Mouse (Mus musculus) intestine, embryonic 15.5 days (tissue): ENCODE results near the gene Gjb2. TPM values are rescaled to one million over a fixed set of nuclear protein-coding genes. Genes with fewer than 3 reads are reported as not detected.
"Not testable (repeated sequence)": the region's sequence is repeated elsewhere in the genome, so short reads cannot be mapped to it uniquely, and the experiment has no call there.

Source experiments
- ATAC-seq: fragments of 200-750 bp; cut with Nextera tagmentation; 2 replicates; pipeline ENCODE4 v1.8.0; 2017; ENCODE audit warnings: moderate TSS enrichment, moderate library complexity
- H3K27ac ChIP-seq: fragments of 300-500 bp; sonication (generic); 2 replicates; pipeline ENCODE4 v1.5.1; 2015; ENCODE audit warnings: mild to moderate bottlenecking, inconsistent platforms
- H3K27me3 ChIP-seq: fragments of 300-500 bp; sonication (generic); replicated peaks from 2 replicates; pipeline ENCODE4 v1.6.1; 2015; ENCODE audit warnings: inconsistent platforms
- H3K36me3 ChIP-seq: fragments of 300-500 bp; sonication (generic); 2 replicates; pipeline ENCODE4 v1.6.1; 2015; ENCODE audit warnings: inconsistent platforms
- H3K4me1 ChIP-seq: fragments of 300-500 bp; sonication (generic); replicated peaks from 2 replicates; pipeline ENCODE4 v1.6.1; 2015; ENCODE audit warnings: inconsistent platforms
- H3K4me2 ChIP-seq: fragments of 300-500 bp; sonication (generic); replicated peaks from 2 replicates; pipeline ENCODE4 v1.6.1; 2015; ENCODE audit warnings: mild to moderate bottlenecking, inconsistent platforms
- H3K4me3 ChIP-seq: fragments of 300-500 bp; sonication (generic); replicated peaks from 2 replicates; pipeline ENCODE4 v1.5.1; 2015; ENCODE audit warnings: inconsistent platforms
- H3K9ac ChIP-seq: fragments of 300-500 bp; sonication (generic); 2 replicates; pipeline ENCODE4 v1.6.1; 2015; ENCODE audit warnings: inconsistent platforms
- H3K9me3 ChIP-seq: fragments of 300-500 bp; sonication (generic); 2 replicates; pipeline ENCODE4 v1.6.1; 2016; ENCODE audit warnings: inconsistent platforms
- WGBS: fragments of 180-500 bp; shearing (Covaris S2); methylation state at CpG from one replicate; pipeline ENCODE4 v1.1.7; 2015; 5-methylcytosine and 5-hydroxymethylcytosine counted together
- polyA plus RNA-seq: library from polyadenylated mRNA; unstranded; fragments of >200 nt; fragmentation: Nextera tagmentation; extraction: Ambion mirVana; gene quantifications from 2 replicates; pipeline ENCODE4 v1.2.1, GENCODE M21; 2015

Gjb2 gene
- polyA plus RNA-seq, 1 experiment from 2014 or later = 5.6 TPM

DNA sequence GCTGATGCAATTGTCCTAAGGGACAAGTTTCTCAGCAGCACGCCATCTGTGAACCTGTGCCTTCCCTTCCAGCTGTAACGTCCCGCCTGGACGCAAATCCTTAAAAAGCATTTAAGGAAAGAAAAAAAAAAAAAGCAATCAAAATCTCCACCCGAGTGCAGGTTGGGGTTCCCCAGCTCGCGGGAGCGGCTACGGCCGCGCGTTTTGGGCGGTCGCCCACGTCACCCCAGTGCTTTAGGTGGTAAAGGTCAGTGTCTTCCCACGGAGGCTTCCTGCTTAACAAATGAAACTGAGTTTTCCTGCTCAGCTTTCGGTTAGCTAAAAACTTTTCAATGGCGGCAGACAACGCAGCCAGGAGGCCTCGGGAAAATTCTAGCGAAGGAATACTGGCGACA, 794 bp downstream of the Gjb2 start:
- H3K9ac ChIP-seq = peak overlapping the region; percentile 55
- peak overlapping the region; percentile 61 for H3K4me3 ChIP-seq
- peaks cover 7% of the 10 kb centered on the region for H3K4me1 ChIP-seq
- ATAC-seq = no peak; the same call in 1 of the 2 replicates
- 6% methylated on average over 22 of the region's 22 CpGs for WGBS
- H3K27ac ChIP-seq = no peak overlapping the region
- H3K27me3 ChIP-seq = peaks cover 45% of the 10 kb centered on the region
- H3K9me3 ChIP-seq = no peaks in the 10 kb centered on the region
- no peaks in the 10 kb centered on the region for H3K36me3 ChIP-seq
- peak overlapping the region; percentile 99 for H3K4me2 ChIP-seq

DNA sequence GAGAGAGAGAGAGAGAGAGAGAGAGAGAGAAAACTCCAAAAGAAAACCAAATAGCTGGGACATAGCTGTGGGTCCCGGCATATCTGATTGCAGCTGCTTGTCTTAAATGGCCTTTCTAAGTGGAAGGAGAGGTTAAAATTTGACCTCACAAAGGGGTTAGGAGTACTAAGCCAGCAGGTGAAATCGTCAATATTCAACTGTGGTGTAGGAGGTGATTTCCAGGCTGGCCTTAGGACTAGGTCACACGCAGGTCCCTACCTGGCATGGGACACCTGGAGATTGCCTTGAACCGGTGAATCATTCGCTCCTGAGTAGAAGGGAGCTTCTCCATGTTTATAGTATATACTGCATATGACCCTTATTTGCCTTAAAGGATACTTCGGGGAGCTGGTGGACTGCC, 1.4 kb downstream of the Gjb2 start:
- Histone ChIP-seq H3K27ac (no peak overlapping the region), H3K27me3 (peaks cover 45% of the 10 kb centered on the region), H3K4me2 (peak overlapping the region; percentile 99; the same call in 1 of the 2 replicates), H3K4me1 (peaks cover 7% of the 10 kb centered on the region), H3K9me3 (no peaks in the 10 kb centered on the region), H3K9ac (no peak overlapping the region), H3K36me3 (no peaks in the 10 kb centered on the region), H3K4me3 (peak overlapping the region; percentile 61; the same call in 1 of the 2 replicates)
- 66% methylated on average over 6 of the region's 6 CpGs for WGBS
- no peak for ATAC-seq

DNA sequence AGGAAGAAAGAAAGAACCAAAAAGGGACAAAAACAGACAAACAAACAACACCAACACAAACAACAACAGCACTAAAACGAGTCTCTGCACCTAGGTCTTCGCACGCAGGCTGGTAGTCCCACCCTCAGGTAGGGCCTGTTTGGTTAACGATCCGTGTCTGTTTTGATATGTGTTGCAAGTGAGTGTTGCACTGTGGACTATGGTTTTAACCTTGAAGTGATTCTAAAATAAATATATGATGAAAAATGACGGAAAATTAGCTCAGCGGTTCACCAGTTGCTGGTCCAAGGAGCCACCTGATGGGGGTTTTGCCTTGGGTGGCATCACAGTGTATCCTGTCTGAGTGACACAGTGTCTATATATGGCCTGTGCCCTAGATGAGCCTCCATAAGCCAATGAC, 2.9 kb downstream of the Gjb2 start:
- H3K27me3 ChIP-seq = peaks cover 40% of the 10 kb centered on the region
- no peak overlapping the region for H3K4me2 ChIP-seq
- no peaks in the 10 kb centered on the region for H3K9me3 ChIP-seq
- 70% methylated on average over 7 of the region's 7 CpGs for WGBS
- no peaks in the 10 kb centered on the region for H3K36me3 ChIP-seq
- ATAC-seq = no peak
- H3K4me3 ChIP-seq = no peak overlapping the region
- no peak overlapping the region for H3K9ac ChIP-seq
- H3K4me1 ChIP-seq = peaks cover 7% of the 10 kb centered on the region
- H3K27ac ChIP-seq = no peak overlapping the region

DNA sequence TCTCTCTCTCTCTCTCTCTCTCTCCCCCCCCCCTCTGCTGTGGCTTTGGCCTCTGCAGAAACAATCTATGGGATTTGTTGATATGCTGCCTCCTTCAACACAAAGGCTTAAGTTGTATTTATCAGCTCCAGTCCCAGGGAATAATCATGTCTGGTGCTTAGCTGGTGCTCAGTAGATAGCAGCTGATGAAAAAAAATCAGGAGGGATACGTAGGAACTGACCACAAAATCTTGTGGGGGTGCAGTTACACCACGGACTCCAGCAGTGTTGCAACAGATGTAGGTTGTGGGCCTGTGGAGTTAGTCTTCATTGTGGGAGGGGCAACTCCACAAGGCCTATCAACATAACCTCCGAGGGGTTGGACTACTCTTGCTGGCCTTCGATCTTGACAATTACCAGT, 8.6 kb downstream of the Gjb2 start:
- no peaks in the 10 kb centered on the region for H3K27me3 ChIP-seq
- H3K4me1 ChIP-seq = no peaks in the 10 kb centered on the region
- no peak overlapping the region for H3K27ac ChIP-seq
- H3K9ac ChIP-seq = no peak overlapping the region
- H3K9me3 ChIP-seq = no peaks in the 10 kb centered on the region
- 58% methylated on average over 4 of the region's 4 CpGs for WGBS
- no peak overlapping the region for H3K4me2 ChIP-seq
- no peak for ATAC-seq
- H3K36me3 ChIP-seq = no peaks in the 10 kb centered on the region
- no peak overlapping the region for H3K4me3 ChIP-seq

DNA sequence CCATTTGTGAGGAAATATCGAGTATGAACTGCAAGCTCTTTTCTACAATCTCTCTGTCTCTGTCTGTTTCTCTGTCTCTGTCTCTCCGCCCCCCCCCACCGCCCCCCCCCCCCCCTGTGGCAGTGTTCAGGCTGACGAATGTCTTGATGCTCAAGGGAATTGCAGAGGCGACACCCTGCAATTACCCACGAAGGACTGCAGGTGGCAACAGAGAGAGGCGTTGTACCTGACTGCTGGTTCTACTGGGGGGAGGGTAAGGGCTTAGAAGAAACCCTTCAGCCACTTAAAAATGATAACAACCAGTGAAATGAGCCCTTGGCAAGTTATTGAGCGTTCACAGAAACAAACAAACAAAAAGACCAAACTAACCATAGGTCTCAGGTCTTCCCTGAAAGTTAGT, 11.5 kb downstream of the Gjb2 start:
- Histone ChIP-seq H3K9me3 (no peaks in the 10 kb centered on the region), H3K4me3 (no peak overlapping the region), H3K27ac (no peak overlapping the region), H3K27me3 (no peaks in the 10 kb centered on the region), H3K4me1 (no peaks in the 10 kb centered on the region), H3K4me2 (no peak overlapping the region), H3K36me3 (no peaks in the 10 kb centered on the region), H3K9ac (no peak overlapping the region)
- WGBS = 5% methylated on average over 7 of the region's 8 CpGs
- ATAC-seq = no peak

DNA sequence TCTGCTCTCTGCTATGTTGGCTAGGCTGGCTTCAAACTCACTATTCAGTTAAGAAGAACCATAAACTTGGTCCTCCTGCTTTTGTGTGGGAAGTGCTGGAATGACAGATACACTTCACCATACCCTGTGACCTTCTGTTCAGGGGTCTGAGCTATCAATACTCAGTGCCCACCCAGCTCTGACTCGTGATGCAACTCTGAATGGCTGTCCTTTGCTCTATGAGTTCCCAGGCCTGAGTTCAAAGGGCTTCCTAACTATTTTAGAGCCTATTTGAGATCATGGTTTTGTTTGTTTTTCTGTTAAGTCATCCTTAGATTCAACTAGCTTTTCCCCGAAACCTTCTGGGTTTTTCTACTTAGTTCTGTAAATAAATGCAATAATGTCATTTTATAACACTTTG, 14.5 kb downstream of the Gjb2 start:
- 44% methylated on average over 2 of the region's 2 CpGs for WGBS
- Histone ChIP-seq H3K9ac (no peak overlapping the region), H3K36me3 (no peaks in the 10 kb centered on the region), H3K4me3 (no peak overlapping the region), H3K4me1 (no peaks in the 10 kb centered on the region), H3K9me3 (no peaks in the 10 kb centered on the region), H3K27me3 (no peaks in the 10 kb centered on the region), H3K27ac (0 out of 2 replicates have a peak overlapping the region, but pooled peaks have one; percentile 19), H3K4me2 (no peak overlapping the region)
- ATAC-seq = no peak

DNA sequence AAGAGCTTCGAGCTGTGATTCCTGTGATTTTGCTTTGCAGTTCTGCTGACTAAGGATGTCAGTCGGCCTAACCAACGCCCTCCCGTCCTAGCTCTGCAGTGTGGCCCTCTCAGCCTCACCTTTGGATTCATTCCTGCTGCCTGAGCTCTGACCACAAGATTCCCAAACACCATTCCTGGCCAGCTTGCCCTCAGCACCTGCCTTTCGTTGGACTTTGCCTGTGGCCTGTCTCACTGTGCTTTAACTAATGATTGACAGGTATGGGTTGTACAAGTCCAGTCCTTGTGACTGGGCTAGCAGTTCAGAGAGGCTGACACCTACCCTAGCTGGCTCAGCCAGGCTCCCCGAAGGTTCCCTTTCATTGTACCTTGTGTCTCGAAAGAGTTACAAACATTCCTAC, 15.4 kb downstream of the Gjb2 start:
- H3K9ac ChIP-seq = no peak overlapping the region
- H3K36me3 ChIP-seq = no peaks in the 10 kb centered on the region
- H3K9me3 ChIP-seq = no peaks in the 10 kb centered on the region
- H3K27ac ChIP-seq = 0 out of 2 replicates have a peak overlapping the region, but pooled peaks have one; percentile 19
- 69% methylated on average over 7 of the region's 7 CpGs for WGBS
- H3K4me3 ChIP-seq = no peak overlapping the region
- ATAC-seq = peak; percentile 90
- H3K27me3 ChIP-seq = no peaks in the 10 kb centered on the region
- 0 out of 2 replicates have a peak, but pooled peaks cover 5% of the 10 kb centered on the region for H3K4me1 ChIP-seq
- no peak overlapping the region for H3K4me2 ChIP-seq

DNA sequence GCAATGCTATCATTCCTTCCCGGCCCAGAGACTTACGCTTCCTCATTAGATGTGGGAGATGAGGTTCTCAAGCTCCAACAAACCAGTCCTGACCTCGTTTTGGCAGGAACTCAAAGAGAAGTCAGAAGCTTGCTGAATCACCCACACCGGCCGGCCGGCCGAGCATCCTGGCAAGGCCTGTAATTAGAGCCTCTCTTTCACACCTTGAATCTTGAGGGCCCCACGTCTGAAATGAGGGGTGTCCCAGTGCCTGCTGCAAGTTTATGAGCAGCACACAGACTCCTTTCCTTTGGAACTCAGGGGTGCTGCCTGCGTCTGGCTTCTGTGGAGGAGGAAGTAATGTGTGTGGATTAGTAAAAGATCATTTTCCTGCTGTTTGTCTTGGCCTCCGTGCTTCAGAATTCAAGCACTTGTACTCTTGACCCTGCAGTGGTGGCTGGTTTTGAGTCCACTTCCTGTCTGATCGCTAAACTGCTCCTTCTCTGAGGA, 20.3 kb downstream of the Gjb2 start:
- Histone ChIP-seq H3K4me1 (peaks cover 11% of the 10 kb centered on the region; the same call in 1 of the 2 replicates), H3K36me3 (no peaks in the 10 kb centered on the region), H3K27ac (peak overlapping the region; percentile 19; the same call in 1 of the 2 replicates), H3K27me3 (no peaks in the 10 kb centered on the region), H3K9ac (no peak overlapping the region), H3K9me3 (no peaks in the 10 kb centered on the region), H3K4me2 (0 out of 2 replicates have a peak overlapping the region, but pooled peaks have one; percentile 0), H3K4me3 (no peak overlapping the region)
- WGBS = 15% methylated on average over 11 of the region's 11 CpGs
- ATAC-seq = peak; percentile 74

DNA sequence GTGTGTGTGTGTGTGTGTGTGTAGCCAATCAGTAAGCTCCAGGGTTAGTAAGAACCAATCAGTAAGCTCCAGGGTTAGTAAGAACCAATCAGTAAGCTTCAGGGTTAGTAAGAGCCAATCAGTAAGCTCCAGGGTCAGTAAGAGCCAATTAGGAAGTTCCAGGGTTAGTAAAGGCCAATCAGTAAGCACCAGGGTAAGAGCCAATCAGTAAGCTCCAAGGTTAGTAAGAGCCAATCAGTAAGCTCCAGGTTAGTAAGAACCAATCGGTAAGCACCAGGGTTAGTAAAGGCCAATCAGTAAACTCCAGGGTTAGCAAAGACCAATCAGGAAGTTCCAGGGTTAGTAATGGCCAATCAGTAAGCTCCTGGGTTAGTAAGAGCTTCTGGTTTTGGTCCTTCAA, 21.6 kb downstream of the Gjb2 start:
- H3K27ac ChIP-seq = no peak overlapping the region
- no peaks in the 10 kb centered on the region for H3K36me3 ChIP-seq
- H3K9me3 ChIP-seq = no peaks in the 10 kb centered on the region
- H3K4me2 ChIP-seq = no peak overlapping the region
- 98% methylated on average over 1 of the region's 1 CpGs for WGBS
- no peak overlapping the region for H3K4me3 ChIP-seq
- ATAC-seq = no peak
- peaks cover 11% of the 10 kb centered on the region; the same call in 1 of the 2 replicates for H3K4me1 ChIP-seq
- no peak overlapping the region for H3K9ac ChIP-seq
- H3K27me3 ChIP-seq = no peaks in the 10 kb centered on the region

DNA sequence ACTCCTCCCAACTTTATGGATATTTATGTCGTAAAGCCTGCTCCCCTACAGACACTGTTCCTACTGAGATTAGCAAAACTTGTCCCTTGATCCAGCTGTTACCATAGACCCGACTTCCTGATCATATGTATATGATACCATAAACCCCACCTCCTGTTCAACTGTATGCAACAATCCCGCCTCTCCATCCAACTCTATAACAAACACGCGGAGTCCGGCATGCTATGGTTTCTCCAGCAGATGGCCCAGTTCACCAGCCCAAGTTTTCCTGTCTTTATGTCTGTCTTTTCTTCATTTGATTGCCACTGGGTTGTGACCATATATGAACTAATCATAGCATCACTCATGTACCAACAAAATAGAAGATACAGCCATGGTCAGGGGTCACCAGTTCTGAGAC, 29.0 kb downstream of the Gjb2 start:
- Histone ChIP-seq H3K27ac (no peak overlapping the region), H3K27me3 (no peaks in the 10 kb centered on the region), H3K4me1 (no peaks in the 10 kb centered on the region), H3K36me3 (no peaks in the 10 kb centered on the region), H3K4me2 (no peak overlapping the region), H3K9ac (no peak overlapping the region), H3K9me3 (no peaks in the 10 kb centered on the region), H3K4me3 (no peak overlapping the region)
- 78% methylated on average over 6 of the region's 6 CpGs for WGBS
- no peak for ATAC-seq

DNA sequence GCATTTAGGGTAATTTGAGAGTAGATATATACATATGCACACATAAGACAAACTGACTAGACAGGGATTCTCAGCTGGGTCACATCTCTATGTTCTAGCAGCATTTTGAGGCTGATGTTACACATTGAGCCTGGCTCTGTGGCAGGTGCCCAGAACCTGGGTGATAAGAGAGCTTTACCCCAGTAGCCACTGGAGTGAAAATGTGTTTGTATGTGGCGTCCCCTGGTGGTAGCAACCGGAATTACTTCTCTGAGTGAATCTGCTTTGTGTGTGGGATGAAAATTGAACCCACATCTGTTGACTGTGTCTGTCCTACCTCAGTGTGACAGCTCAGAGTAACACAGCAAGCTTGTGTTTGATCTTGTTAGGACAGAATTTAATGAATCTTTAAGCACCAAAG, 34.6 kb downstream of the Gjb2 start:
- H3K9ac ChIP-seq, H3K4me1 ChIP-seq, H3K4me3 ChIP-seq, H3K36me3 ChIP-seq, H3K27me3 ChIP-seq, ATAC-seq, H3K27ac ChIP-seq, H3K4me2 ChIP-seq, H3K9me3 ChIP-seq: not testable (repeated sequence)
- 0% methylated on average over 2 of the region's 2 CpGs for WGBS

DNA sequence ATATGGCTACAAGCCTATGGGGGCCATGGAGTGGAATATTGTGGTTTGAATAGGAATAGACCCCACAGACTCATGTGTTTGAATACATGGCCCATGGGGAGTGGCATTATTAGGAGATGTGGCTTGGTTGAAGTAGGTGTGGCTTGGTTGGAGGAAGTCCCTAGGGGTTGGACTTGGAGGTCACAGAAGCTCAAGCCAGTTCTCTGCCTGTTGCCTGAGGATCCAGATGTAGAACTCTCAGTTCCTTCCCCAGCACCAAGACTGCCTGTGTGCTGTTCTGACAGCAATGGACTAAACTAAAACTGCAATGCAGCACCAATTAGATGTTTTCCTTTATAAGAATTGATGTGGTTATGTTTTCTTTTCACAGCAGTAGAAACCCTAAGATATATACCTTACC, 38.4 kb downstream of the Gjb2 start:
- Histone ChIP-seq H3K4me3 (no peak overlapping the region), H3K9me3 (no peaks in the 10 kb centered on the region), H3K27me3 (no peaks in the 10 kb centered on the region), H3K4me2 (no peak overlapping the region), H3K9ac (no peak overlapping the region), H3K27ac (no peak overlapping the region), H3K4me1 (no peaks in the 10 kb centered on the region), H3K36me3 (no peaks in the 10 kb centered on the region)
- no peak for ATAC-seq

DNA sequence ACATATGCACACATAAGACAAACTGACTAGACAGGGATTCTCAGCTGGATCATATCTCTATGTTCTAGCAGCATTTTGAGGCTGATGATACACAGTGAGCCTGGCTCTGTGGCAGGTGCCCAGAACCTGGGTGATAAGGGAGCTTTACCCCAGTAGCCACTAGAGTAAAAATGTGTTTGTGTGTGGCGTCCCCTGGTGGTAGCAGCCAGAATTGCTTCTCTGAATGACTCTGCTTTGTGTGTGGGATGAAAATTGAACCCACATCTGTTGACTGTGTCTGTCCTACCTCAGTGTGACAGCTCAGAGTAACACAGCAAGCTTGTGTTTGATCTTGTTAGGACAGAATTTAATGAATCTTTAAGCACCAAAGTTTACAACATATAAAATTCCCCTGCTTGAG, 44.5 kb downstream of the Gjb2 start:
- not testable (repeated sequence) for H3K27ac ChIP-seq, H3K4me2 ChIP-seq, H3K4me1 ChIP-seq, H3K4me3 ChIP-seq, H3K36me3 ChIP-seq, H3K9ac ChIP-seq, H3K9me3 ChIP-seq
- H3K27me3 ChIP-seq = peaks cover 37% of the 10 kb centered on the region
- WGBS = 0% methylated on average over 1 of the region's 1 CpGs
- ATAC-seq = 0 out of 2 replicates have a peak, but pooled peaks have one; percentile 28
